Comparison of ENCODE assay signal across 12 mouse cellular contexts in genomic region chr17:6052801-6053200, GRCm38 (mm10).
"Had no signal": no experiment of that assay in that cellular context is flagged by ENCODE, and none has a peak within 500 bp of the region (broad histone marks: within the 10 kb centered on the region; RNA-seq: fewer than 3 reads in every experiment).

No protein-coding gene starts in this region.

- DNase-seq: gastrocnemius, postnatal 14 days; gastrocnemius, postnatal 36 days; heart, adult 11 months; heart, adult 2 months; heart, postnatal 14 days; heart, postnatal 4 days; kidney, adult 18-20 months; kidney, adult 8-10 months; kidney, postnatal 10 days; kidney, postnatal 25 days; kidney, postnatal 4 days; liver had no signal
